Mouse (Mus musculus) kidney, postnatal 10 days (tissue): Measurements from ENCODE around the gene Reps1.
A peak's percentile ranks its signal among the peaks of the same experiment; 100 is the strongest.

Experiments
- DNase-seq: peaks from one replicate; pipeline ENCODE4 v3.0.0; 2021; ENCODE audit warnings: mixed read lengths

Gene Reps1

GRCm38 (mm10) chr10:18055696-18056390 lies at the start of gene Reps1:
TSS of gene Reps1 (plus strand) at chr10:18055861.
- peak; percentile 59 for DNase-seq

- DNase-seq, result no peak
Measured at GRCm38 (mm10) chr10:18006756-18007155, 48.9 kb upstream of the Reps1 start.

- no peak for DNase-seq
Measured at GRCm38 (mm10) chr10:18007243-18007642, 48.4 kb upstream of the Reps1 start.

GRCm38 (mm10) chr10:18008118-18008517 lies 47.5 kb upstream of the Reps1 start:
- DNase-seq, result no peak

GRCm38 (mm10) chr10:18009744-18010143 lies 45.9 kb upstream of the Reps1 start:
- DNase-seq, result no peak

GRCm38 (mm10) chr10:18011761-18012160 lies 43.9 kb upstream of the Reps1 start:
- DNase-seq, result no peak

GRCm38 (mm10) chr10:18020443-18020842 lies 35.2 kb upstream of the Reps1 start:
- no peak for DNase-seq

GRCm38 (mm10) chr10:18020846-18021245 lies 34.8 kb upstream of the Reps1 start:
- DNase-seq, result no peak

GRCm38 (mm10) chr10:18021576-18022311 lies 33.9 kb upstream of the Reps1 start:
- DNase-seq, result no peak

- DNase-seq, result peak; percentile 93
Measured at GRCm38 (mm10) chr10:18022312-18022711, 33.3 kb upstream of the Reps1 start.

- DNase-seq, result peak; percentile 85
Measured at GRCm38 (mm10) chr10:18022741-18023347, 32.8 kb upstream of the Reps1 start, which contains the start of gene Abracl. TSS of gene Abracl (minus strand) at chr10:18023288.

GRCm38 (mm10) chr10:18034408-18034807 lies 21.3 kb upstream of the Reps1 start:
- no peak for DNase-seq

- DNase-seq, result no peak
Measured at GRCm38 (mm10) chr10:18036849-18037248, 18.8 kb upstream of the Reps1 start.

- no peak for DNase-seq
Measured at GRCm38 (mm10) chr10:18046380-18046779, 9.3 kb upstream of the Reps1 start.

GRCm38 (mm10) chr10:18047380-18048146 lies 8.1 kb upstream of the Reps1 start:
- DNase-seq, result no peak

- DNase-seq, result peak; percentile 91
Measured at GRCm38 (mm10) chr10:18055009-18055695, 509 bp upstream of the Reps1 start.

- DNase-seq, result no peak
Measured at GRCm38 (mm10) chr10:18056391-18056745, 707 bp downstream of the Reps1 start.

- DNase-seq, result no peak
Measured at GRCm38 (mm10) chr10:18058681-18059338, 3.1 kb downstream of the Reps1 start.

GRCm38 (mm10) chr10:18059807-18060206 lies 4.1 kb downstream of the Reps1 start:
- no peak for DNase-seq

- no peak for DNase-seq
Measured at GRCm38 (mm10) chr10:18060778-18061177, 5.1 kb downstream of the Reps1 start.

- no peak for DNase-seq
Measured at GRCm38 (mm10) chr10:18061533-18061932, 5.9 kb downstream of the Reps1 start.
